ENCODE assay signal across 12 mouse cellular contexts in the genomic region with DNA sequence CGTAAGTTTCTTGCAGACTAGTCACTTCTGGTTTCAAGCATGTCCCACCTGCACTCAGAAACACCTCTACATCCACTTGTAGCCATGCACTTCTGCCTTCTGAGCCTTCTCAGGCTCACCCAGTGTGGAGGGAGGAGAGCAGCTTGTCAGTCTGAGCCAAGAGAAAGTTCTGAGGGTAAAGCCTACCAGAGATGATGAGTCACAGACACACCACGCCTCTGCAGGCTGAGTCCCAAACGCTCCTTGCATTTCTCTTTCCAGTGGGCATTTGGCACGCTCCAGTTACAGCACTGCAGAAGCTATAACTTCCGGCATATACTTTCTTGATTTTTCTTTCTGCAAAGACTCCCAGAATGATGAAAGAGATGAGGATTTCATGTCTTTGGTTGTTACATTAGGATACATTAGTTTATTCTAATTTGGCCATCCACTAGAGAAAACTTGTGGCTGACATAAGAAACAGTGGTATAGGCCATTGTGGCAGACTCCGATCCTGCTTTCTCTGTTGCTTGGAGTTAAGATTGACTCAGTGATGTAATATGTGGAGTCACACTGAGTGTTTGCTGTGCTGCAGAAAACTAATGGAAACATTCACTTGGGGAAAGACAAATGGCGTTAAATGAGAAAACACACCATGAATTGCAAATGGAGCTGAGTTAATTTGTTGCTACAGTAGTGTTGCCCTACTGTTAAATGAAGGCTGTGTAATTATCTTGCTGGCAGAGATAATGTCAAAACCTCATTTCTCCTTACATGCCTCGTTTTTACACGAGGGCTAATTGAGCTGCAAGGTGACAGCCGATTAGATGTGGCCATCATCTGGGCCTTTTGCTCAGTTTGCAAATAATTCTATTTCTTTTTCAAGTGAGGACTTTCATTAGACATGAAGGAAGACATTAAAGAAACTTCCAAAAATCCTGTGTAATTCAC. TPM values are rescaled to one million over a fixed set of nuclear protein-coding genes. Genes with fewer than 3 reads are reported as not detected.
DNase-seq lines count a peak whose midpoint lies in the region; ATAC-seq lines count a peak whose summit lies in the region.
"Had no signal": no experiment of that assay in that cellular context is flagged by ENCODE, and none has a peak within 500 bp of the region (broad histone marks: within the 10 kb centered on the region; RNA-seq: fewer than 3 reads in every experiment).

No protein-coding gene starts in this region.

- no peaks in the 10 kb centered on the region for H3K36me3 ChIP-seq in midbrain, embryonic 13.5 days
- H3K36me3 ChIP-seq in midbrain, embryonic 16.5 days (ENCODE audit: control insufficient read depth, insufficient read depth, low read length) = no peaks in the 10 kb centered on the region
- H3K36me3 ChIP-seq in hindbrain, embryonic 10.5 days = no peaks in the 10 kb centered on the region

- no peak for ATAC-seq in midbrain, embryonic 13.5 days
- no peak for ATAC-seq in midbrain, embryonic 16.5 days
- ATAC-seq: liver, postnatal 0 days had no signal

- whole genome bisulfite sequencing in midbrain, embryonic 13.5 days = 74% methylated on average over 10 of the region's 10 CpGs
- 78% methylated on average over 10 of the region's 10 CpGs for WGBS in midbrain, embryonic 16.5 days
- 82% methylated on average over 10 of the region's 10 CpGs for WGBS in hindbrain, embryonic 10.5 days

- peaks cover 4% of the 10 kb centered on the region for H3K4me1 ChIP-seq in midbrain, embryonic 13.5 days (replicated peaks)
- H3K4me1 ChIP-seq in midbrain, embryonic 16.5 days (ENCODE audit: control insufficient read depth, insufficient read depth, low read length) = peaks cover 3% of the 10 kb centered on the region; the same call in 1 of the 2 replicates
- H3K4me1 ChIP-seq in hindbrain, embryonic 10.5 days (replicated peaks) = peaks cover 17% of the 10 kb centered on the region

- peak overlapping the region; percentile 36; the same call in 1 of the 2 replicates for H3K27ac ChIP-seq in midbrain, embryonic 13.5 days
- no peak overlapping the region for H3K27ac ChIP-seq in midbrain, embryonic 16.5 days (ENCODE audit: low read length)
- no peak overlapping the region for H3K27ac ChIP-seq in hindbrain, embryonic 10.5 days
- H3K27ac ChIP-seq: kidney, postnatal 0 days had no signal

- peak; percentile 10 for DNase-seq in gastrocnemius, postnatal 14 days
- DNase-seq in gastrocnemius, postnatal 36 days = no peak
- peak; percentile 69 to 82 for DNase-seq in frontal cortex, adult 2 months (ENCODE audit: extremely low spot score in 1 of 2, low spot score in 1 of 2)
- peak; percentile 40 to 54 for DNase-seq in right cerebral cortex, postnatal 10 days (ENCODE audit: low spot score in 2 of 2)
- DNase-seq in thymus, adult 18-20 months = no peak
- no peak for DNase-seq in hindbrain, embryonic 10.5 days (ENCODE audit: low spot score)
- DNase-seq: embryo, embryonic 11 days; liver, postnatal 0 days had no signal

- H3K4me3 ChIP-seq in midbrain, embryonic 13.5 days (replicated peaks) = no peak overlapping the region
- no peak overlapping the region for H3K4me3 ChIP-seq in midbrain, embryonic 16.5 days (ENCODE audit: low read depth, low read length)
- no peak overlapping the region for H3K4me3 ChIP-seq in hindbrain, embryonic 10.5 days

- no peaks in the 10 kb centered on the region for H3K27me3 ChIP-seq in midbrain, embryonic 13.5 days
- H3K27me3 ChIP-seq in midbrain, embryonic 16.5 days (ENCODE audit: control insufficient read depth, insufficient read depth, low read depth, low read length) = no peaks in the 10 kb centered on the region
- no peaks in the 10 kb centered on the region for H3K27me3 ChIP-seq in hindbrain, embryonic 10.5 days (ENCODE audit: insufficient read depth, poor library complexity, severe bottlenecking)

- H3K9me3 ChIP-seq in midbrain, embryonic 13.5 days = no peaks in the 10 kb centered on the region
- H3K9me3 ChIP-seq in midbrain, embryonic 16.5 days (replicated peaks; ENCODE audit: control insufficient read depth, low read length, poor library complexity, severe bottlenecking) = no peaks in the 10 kb centered on the region
- H3K9me3 ChIP-seq in hindbrain, embryonic 10.5 days = no peaks in the 10 kb centered on the region

- H3K9ac ChIP-seq in midbrain, embryonic 13.5 days (replicated peaks) = no peak overlapping the region
- H3K9ac ChIP-seq in midbrain, embryonic 16.5 days (ENCODE audit: low read depth, low read length) = no peak overlapping the region
- H3K9ac ChIP-seq: liver, postnatal 0 days had no signal

- intact Hi-C loops in gastrocnemius, postnatal 14 days (cut with DNase I; ENCODE audit: low total_unique reads) = no loop called here
- intact Hi-C loops in gastrocnemius, postnatal 36 days (cut with DNase I) = no loop called here

- H3K4me2 ChIP-seq in midbrain, embryonic 13.5 days (replicated peaks) = no peak overlapping the region
- H3K4me2 ChIP-seq in midbrain, embryonic 16.5 days (ENCODE audit: low read length) = no peak overlapping the region

RNA-seq across cellular contexts. Expression of gene Gpatch2, which starts 55.3 kb away (rescaled TPM):
- 10 to 100 TPM in 1 of 2 experiments, 1 to 10 TPM in 1; 9.4 to 10.2 TPM for total RNA-seq in gastrocnemius, postnatal 14 days (2021)
- total RNA-seq in gastrocnemius, postnatal 36 days (2021) = 1 to 10 TPM; 7.6 to 10.0 TPM
- polyA plus RNA-seq in midbrain, embryonic 13.5 days (2015; fragmentation: Nextera tagmentation; extraction: Ambion mirVana) = 20.6 and 23.7 TPM in 2 replicates
- 19.5 and 19.8 TPM in 2 replicates for polyA plus RNA-seq in midbrain, embryonic 16.5 days (2015; fragmentation: Nextera tagmentation; extraction: Ambion mirVana)
- polyA plus RNA-seq in frontal cortex, adult 2 months (2012; rRNA removed) = 15.5 and 15.6 TPM in 2 replicates
- 25.0 TPM in 2 replicates for polyA plus RNA-seq in hindbrain, embryonic 10.5 days (2016; fragmentation: Nextera tagmentation; extraction: Ambion mirVana)

RNA-seq across cellular contexts. Expression of gene Spata17, which starts 55.3 kb away (rescaled TPM):
- not detected for total RNA-seq in gastrocnemius, postnatal 14 days (2021)
- not detected for total RNA-seq in gastrocnemius, postnatal 36 days (2021)
- polyA plus RNA-seq in midbrain, embryonic 13.5 days (2015; fragmentation: Nextera tagmentation; extraction: Ambion mirVana) = 1.1 and 1.3 TPM in 2 replicates
- polyA plus RNA-seq in midbrain, embryonic 16.5 days (2015; fragmentation: Nextera tagmentation; extraction: Ambion mirVana) = 2.4 and 2.5 TPM in 2 replicates
- polyA plus RNA-seq in frontal cortex, adult 2 months (2012; rRNA removed) = 0.65 and 0.92 TPM in 2 replicates
- 1.5 and 1.8 TPM in 2 replicates for polyA plus RNA-seq in hindbrain, embryonic 10.5 days (2016; fragmentation: Nextera tagmentation; extraction: Ambion mirVana)
- total RNA-seq: neutrophil, adult 5-6 weeks had no signal

Comparison
In these comparisons a context has a peak if more than half of its experiments do, and no peak if none do; other contexts are left out.
1. DNase-seq: peak in gastrocnemius, postnatal 14 days (single experiment), frontal cortex, adult 2 months (2 of 2) and right cerebral cortex, postnatal 10 days (2 of 2); none in gastrocnemius, postnatal 36 days (0 of 2), thymus, adult 18-20 months (0 of 2) and hindbrain, embryonic 10.5 days (single experiment).